Mouse (Mus musculus) intestine, postnatal 0 days (tissue): ENCODE measurements around the gene Zcchc2. TPM values are rescaled to one million over a fixed set of nuclear protein-coding genes. Genes with fewer than 3 reads are reported as not detected.

Source experiments
- ATAC-seq: fragments of 200-750 bp; cut with Nextera tagmentation; 2 replicates; pipeline ENCODE4 v1.8.0; 2017; ENCODE audit warnings: mild to moderate bottlenecking, moderate TSS enrichment, moderate library complexity
- H3K27ac ChIP-seq: fragments of 300-500 bp; sonication (generic); 2 replicates; pipeline ENCODE4 v1.5.1; 2014; ENCODE audit warnings: mild to moderate bottlenecking, low read depth, low read length, moderate library complexity
- H3K27me3 ChIP-seq: fragments of 300-500 bp; sonication (generic); replicated peaks from 2 replicates; pipeline ENCODE4 v1.6.1; 2014; ENCODE audit warnings: low read length, mixed read lengths; ENCODE audit not compliant: control insufficient read depth, insufficient read depth
- H3K36me3 ChIP-seq: fragments of 300-500 bp; sonication (generic); 2 replicates; pipeline ENCODE4 v1.6.1; 2014; ENCODE audit warnings: mild to moderate bottlenecking, moderate library complexity; ENCODE audit not compliant: control insufficient read depth, insufficient read depth
- H3K4me1 ChIP-seq: fragments of 300-500 bp; sonication (generic); replicated peaks from 2 replicates; pipeline ENCODE4 v1.6.1; 2014; ENCODE audit warnings: antibody characterized with exemption, low read length, mixed read lengths; ENCODE audit not compliant: control insufficient read depth, insufficient read depth
- H3K4me2 ChIP-seq: fragments of 300-500 bp; sonication (generic); replicated peaks from 2 replicates; pipeline ENCODE4 v1.6.1; 2014; ENCODE audit warnings: low read depth, mild to moderate bottlenecking, moderate library complexity
- H3K4me3 ChIP-seq: fragments of 300-500 bp; sonication (generic); 2 replicates; pipeline ENCODE4 v1.5.1; 2014; ENCODE audit warnings: low read depth, low read length
- H3K9ac ChIP-seq: fragments of 300-500 bp; sonication (generic); 2 replicates; pipeline ENCODE4 v1.6.1; 2014; ENCODE audit warnings: mild to moderate bottlenecking, low read depth, low read length
- H3K9me3 ChIP-seq: fragments of 300-500 bp; sonication (generic); 2 replicates; pipeline ENCODE4 v1.6.1; 2016; ENCODE audit warnings: mixed run types; ENCODE audit not compliant: control insufficient read depth
- CTCF ChIP-seq: sonication (generic); IDR thresholded peaks from 2 replicates; pipeline ENCODE4 v1.5.1; 2016; ENCODE audit warnings: low read depth, mild to moderate bottlenecking, control low read depth, antibody characterized with exemption, moderate library complexity
- WGBS: fragments of 180-500 bp; shearing (Covaris S2); extraction: QIAGEN DNeasy Blood & Tissue Kit; methylation state at CpG from one replicate; pipeline ENCODE4 v1.1.7; 2014; 5-methylcytosine and 5-hydroxymethylcytosine counted together
- polyA plus RNA-seq: library from polyadenylated mRNA; unstranded; fragments of >200 nt; fragmentation: Nextera tagmentation; extraction: Ambion mirVana; gene quantifications from 2 replicates; pipeline ENCODE4 v1.2.1, GENCODE M21; 2015

The Zcchc2 gene
- polyA plus RNA-seq, 1 experiment from 2014 or later: 1.6 TPM

DNA sequence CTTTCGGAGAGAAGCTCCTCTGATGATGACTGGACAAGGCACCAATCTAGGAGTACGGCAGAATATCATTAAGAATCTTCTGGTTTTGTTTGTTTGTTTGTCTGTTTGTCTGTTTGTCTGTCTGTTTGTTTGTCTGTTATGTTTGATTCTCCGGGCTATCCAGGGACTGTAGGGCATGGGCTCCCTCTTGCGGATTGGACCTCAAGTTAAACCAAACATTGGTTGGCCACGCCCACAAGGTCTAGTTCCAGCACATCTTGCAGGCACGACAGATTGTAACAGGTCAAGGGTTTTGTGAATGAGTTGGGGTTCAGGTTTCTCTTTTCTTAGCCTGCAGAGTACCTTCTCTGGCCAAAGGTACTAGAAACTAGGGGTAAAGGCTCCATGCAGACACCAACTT is 64.8 kb downstream of the Zcchc2 start:
- no peak overlapping the region for H3K9ac ChIP-seq
- ATAC-seq: no peak
- H3K36me3 ChIP-seq: no peaks in the 10 kb centered on the region
- TF ChIP-seq CTCF: no peak
- H3K9me3 ChIP-seq: no peaks in the 10 kb centered on the region
- H3K27ac ChIP-seq: no peak overlapping the region
- H3K27me3 ChIP-seq: 0 out of 2 replicates have a peak, but pooled peaks cover 4% of the 10 kb centered on the region
- H3K4me2 ChIP-seq: no peak overlapping the region
- H3K4me3 ChIP-seq: no peak overlapping the region
- H3K4me1 ChIP-seq: no peaks in the 10 kb centered on the region
- 65% methylated on average over 6 of the region's 6 CpGs for WGBS

- no peak for TF ChIP-seq CTCF
- no peaks in the 10 kb centered on the region for H3K4me1 ChIP-seq
- H3K9me3 ChIP-seq: no peaks in the 10 kb centered on the region
- H3K9ac ChIP-seq: no peak overlapping the region
- H3K36me3 ChIP-seq: no peaks in the 10 kb centered on the region
- H3K4me3 ChIP-seq: no peak overlapping the region
- no peak overlapping the region for H3K27ac ChIP-seq
- no peak for ATAC-seq
- 71% methylated on average over 5 of the region's 5 CpGs for WGBS
- 0 out of 2 replicates have a peak, but pooled peaks cover 4% of the 10 kb centered on the region for H3K27me3 ChIP-seq
- no peak overlapping the region for H3K4me2 ChIP-seq
Observed at GRCm38 (mm10) chr1:106058355-106058754, 68.1 kb downstream of the Zcchc2 start.

DNA sequence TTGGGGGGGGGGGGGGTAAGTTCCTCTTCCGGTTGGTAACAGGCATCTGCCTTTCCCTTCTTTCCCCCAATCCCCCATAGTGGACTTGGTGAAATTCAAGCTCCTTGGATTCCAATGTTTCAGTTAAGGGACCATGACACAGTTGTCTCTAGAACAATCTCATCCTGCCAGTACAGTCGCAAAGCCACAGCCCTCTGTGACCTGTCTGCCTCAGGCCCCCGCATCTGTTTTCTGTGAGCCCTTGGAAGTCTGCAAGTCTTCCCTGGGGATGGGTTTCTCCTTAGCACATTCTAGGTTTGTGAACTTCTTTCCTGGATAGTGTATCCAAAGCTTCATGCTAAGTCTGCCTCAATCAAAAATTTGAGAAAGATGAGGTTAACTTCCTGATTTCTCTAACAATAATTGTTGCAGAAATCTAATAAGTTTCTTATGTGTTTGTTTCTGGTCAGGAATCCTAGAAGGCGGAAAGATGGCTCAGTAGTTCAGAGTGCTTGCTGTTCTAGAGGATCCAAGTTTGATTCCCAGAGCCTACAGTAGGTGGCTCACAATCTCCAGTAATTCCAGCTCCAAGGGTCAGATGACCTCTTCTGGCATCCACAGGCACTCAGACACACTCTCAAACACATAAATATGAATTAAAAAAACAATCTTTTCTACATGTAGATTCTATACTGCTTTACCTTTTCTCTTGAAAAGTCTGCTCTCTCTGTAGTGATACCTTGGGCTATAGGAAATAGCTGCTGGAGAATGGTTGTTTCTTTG is 69.5 kb downstream of the Zcchc2 start:
- 97% methylated on average over 4 of the region's 4 CpGs for WGBS

DNA sequence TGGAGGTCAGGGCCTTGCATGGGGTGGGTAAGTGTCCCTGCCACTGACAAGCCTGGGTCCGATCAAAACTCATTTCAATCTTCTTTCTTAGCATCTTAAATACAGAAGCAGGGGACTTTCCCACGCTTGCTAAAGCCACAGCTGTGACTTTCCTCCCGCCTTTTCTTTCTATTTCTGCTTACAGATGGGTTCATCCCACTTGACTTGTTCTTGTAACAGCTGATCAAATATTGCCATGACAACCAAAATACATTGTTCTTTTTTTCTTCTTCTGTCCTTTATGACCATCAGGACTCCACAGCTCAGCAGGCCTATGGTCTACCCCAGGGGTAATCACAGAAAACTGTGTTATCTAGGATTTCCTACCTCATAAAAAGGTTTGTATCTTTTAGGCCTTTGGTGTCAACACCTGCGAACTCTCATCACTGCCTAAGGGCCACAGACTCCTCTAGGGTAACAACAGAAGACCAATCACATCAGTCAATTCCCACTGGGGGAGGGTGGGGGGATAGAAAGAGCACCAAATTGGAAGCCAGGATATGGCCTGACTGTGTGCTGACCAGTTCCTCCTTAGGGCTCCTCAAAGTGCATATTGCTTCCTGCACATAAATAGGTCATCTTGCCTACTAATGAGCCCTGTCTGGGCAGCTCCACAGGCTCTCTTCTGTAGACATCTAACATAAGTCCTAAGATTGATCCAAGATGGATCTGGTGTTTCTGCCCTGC is 71.1 kb downstream of the Zcchc2 start:
- no peak overlapping the region for H3K4me3 ChIP-seq
- no peak overlapping the region for H3K4me2 ChIP-seq
- no peak for ATAC-seq
- no peaks in the 10 kb centered on the region for H3K9me3 ChIP-seq
- no peak overlapping the region for H3K27ac ChIP-seq
- H3K36me3 ChIP-seq: no peaks in the 10 kb centered on the region
- no peaks in the 10 kb centered on the region for H3K27me3 ChIP-seq
- no peak overlapping the region for H3K9ac ChIP-seq
- TF ChIP-seq CTCF: no peak
- H3K4me1 ChIP-seq: no peaks in the 10 kb centered on the region
- WGBS: 83% methylated on average over 4 of the region's 4 CpGs

More for the DNA sequence above, 69.5 kb downstream of the Zcchc2 start:
- 0 out of 2 replicates have a peak, but pooled peaks cover under 1% of the 10 kb centered on the region for H3K27me3 ChIP-seq
- no peak overlapping the region for H3K4me2 ChIP-seq
- peak; percentile 34; the same call in 1 of the 2 replicates for TF ChIP-seq CTCF
- no peak overlapping the region for H3K9ac ChIP-seq
- H3K9me3 ChIP-seq: no peaks in the 10 kb centered on the region
- H3K36me3 ChIP-seq: no peaks in the 10 kb centered on the region
- H3K27ac ChIP-seq: no peak overlapping the region
- no peaks in the 10 kb centered on the region for H3K4me1 ChIP-seq
- no peak for ATAC-seq
- no peak overlapping the region for H3K4me3 ChIP-seq

DNA sequence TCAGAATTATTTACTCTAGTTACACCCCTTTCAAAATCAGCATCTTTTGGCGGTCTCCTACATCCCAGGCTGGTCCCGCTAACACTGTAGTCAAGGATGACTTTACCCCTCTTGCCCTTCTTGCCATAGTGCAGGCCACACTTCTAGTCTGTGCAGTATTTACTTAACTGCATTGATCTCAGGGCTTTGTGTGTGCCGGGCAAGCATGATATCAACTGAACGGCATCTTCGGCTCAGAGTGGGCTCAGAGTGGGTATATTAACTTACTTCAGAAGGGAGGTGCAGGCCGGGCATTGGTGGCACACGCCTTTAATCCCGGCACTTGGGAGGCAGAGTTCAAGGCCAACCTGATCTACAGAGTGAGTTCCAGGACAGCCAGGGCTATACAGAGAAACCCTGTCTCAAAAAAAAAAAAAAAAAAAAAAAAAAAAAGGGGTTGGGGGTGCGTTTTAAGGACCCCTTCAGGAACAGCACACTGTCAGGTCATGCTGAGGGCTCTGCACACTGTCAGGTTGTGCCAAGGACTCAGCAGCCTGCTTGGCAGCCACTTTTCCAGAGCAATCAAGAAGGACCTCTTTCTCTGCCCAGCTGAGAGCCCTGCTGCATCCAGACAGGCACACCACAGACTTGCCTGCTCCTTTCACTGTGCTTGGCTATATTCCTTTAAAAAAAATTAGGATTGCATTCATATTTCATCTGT is 72.8 kb downstream of the Zcchc2 start:
- H3K9me3 ChIP-seq: no peaks in the 10 kb centered on the region
- no peak for ATAC-seq
- 77% methylated on average over 9 of the region's 9 CpGs for WGBS
- H3K4me2 ChIP-seq: no peak overlapping the region
- no peak overlapping the region for H3K27ac ChIP-seq
- H3K36me3 ChIP-seq: no peaks in the 10 kb centered on the region
- H3K27me3 ChIP-seq: no peaks in the 10 kb centered on the region
- H3K4me3 ChIP-seq: no peak overlapping the region
- H3K4me1 ChIP-seq: no peaks in the 10 kb centered on the region
- no peak for TF ChIP-seq CTCF
- H3K9ac ChIP-seq: no peak overlapping the region

DNA sequence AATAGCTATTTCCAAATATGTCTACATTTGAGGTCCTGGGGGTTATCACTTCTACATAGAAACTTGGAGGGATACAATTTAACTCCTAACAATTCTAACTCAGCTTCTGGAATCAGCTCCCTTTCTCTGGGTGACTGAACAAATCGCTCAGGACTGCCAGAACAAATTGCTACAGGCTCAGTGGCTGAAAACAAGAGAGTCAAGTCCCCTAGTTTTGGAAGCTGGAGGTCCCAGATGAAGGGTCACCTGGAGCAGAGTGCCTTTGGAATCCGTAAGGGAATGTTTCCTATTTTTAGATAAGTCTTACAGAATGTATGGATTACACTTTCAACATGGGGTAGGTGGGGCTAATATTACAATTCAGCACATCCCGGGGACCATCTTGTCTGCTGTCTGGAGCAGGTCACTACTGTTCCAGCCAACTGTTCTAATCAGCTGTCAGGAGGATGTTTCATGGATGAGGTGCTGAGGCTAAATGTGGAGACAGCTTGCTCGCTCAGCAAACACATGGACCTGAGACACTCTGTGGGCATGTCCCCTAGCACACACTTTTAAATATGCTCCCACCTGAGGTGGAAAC is 73.5 kb downstream of the Zcchc2 start:
- no peak for ATAC-seq
- Histone ChIP-seq H3K4me2 (no peak overlapping the region), H3K36me3 (no peaks in the 10 kb centered on the region), H3K4me1 (no peaks in the 10 kb centered on the region), H3K27me3 (no peaks in the 10 kb centered on the region), H3K9me3 (no peaks in the 10 kb centered on the region), H3K4me3 (no peak overlapping the region), H3K27ac (no peak overlapping the region), H3K9ac (no peak overlapping the region)
- WGBS: 82% methylated on average over 4 of the region's 4 CpGs
- no peak for TF ChIP-seq CTCF
